8 mouse cellular contexts compared by ENCODE assay signal in the genomic region with DNA sequence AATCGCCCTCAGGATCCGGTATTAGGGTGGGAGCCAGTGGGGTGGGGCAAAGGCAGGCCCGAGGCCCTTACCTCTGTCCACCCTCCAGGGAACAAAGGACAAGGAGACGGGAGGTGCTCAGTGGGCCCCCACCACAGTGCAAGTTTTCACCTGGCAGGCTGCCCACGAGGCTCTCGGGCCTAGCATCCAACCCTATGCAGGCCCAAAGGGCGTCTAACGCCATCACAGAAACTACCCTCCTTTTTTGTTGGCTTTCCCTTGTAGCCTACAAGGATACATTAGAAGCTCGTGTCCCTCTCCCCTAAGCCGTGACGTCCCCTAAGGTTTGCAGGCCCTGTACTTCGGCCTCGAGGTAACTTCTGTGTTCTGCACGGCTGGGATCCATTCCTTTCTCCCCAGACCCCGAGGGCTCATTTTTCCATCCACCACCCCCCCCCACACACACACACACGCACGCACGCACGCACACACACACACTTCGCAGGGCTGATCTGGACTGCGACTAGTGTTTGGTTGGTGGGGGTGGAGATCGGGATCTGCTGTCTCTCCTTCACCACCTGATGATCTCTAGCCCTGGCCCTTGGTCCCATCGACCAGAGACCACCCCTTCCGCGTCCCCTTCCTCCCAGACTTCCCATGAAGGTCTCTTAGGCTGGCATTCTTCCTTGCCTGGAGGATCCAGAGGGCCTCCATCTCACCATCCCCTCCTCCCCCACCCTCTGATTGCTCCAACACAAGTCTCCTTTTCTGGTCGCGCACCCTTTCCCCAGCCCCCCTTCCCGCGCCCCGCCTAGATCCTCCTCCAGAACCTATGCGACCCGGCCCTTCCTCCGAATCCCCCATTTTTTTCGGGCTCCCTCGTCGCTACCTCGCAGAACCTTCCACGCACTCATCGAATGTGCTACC. TPM values are rescaled to one million over a fixed set of nuclear protein-coding genes. Genes with fewer than 3 reads are reported as not detected.
DNase-seq lines count a peak whose midpoint lies in the region; ATAC-seq and TF ChIP-seq lines count a peak whose summit lies in the region.

No protein-coding gene starts in this region.

- TF ChIP-seq CTCF in C2C12 (IDR thresholded peaks at IDR 0.05; ENCODE audit: control insufficient read depth, insufficient read depth, insufficient read length): no peak

- peak overlapping the region; percentile 88 for H3K4me3 ChIP-seq in C2C12 (ENCODE audit: insufficient read depth, poor library complexity, severe bottlenecking)
- peak overlapping the region; percentile 80 for H3K4me3 ChIP-seq in liver, embryonic 12.5 days
- peak overlapping the region; percentile 79 for H3K4me3 ChIP-seq in neural tube, embryonic 12.5 days

- no peaks in the 10 kb centered on the region for H3K9me3 ChIP-seq in liver, embryonic 12.5 days (replicated peaks)
- no peaks in the 10 kb centered on the region for H3K9me3 ChIP-seq in neural tube, embryonic 12.5 days

- peak overlapping the region; percentile 77 for H3ac ChIP-seq in C2C12 (ENCODE audit: control insufficient read depth, insufficient read length, low read depth)

- H3K79me3 ChIP-seq in C2C12 (ENCODE audit: low read depth): peaks cover 52% of the 10 kb centered on the region

- intact Hi-C loops in gastrocnemius, postnatal 36 days (cut with DNase I): no loop called here

- ATAC-seq in liver, embryonic 12.5 days: peak; percentile 25; the same call in 1 of the 2 replicates
- ATAC-seq in neural tube, embryonic 12.5 days (ENCODE audit: low FRiP score, low read depth): peak; percentile 68
- ATAC-seq in erythroid progenitor cell, adult 5-6 weeks (replicated peaks; ENCODE audit: low FRiP score, poor library complexity, severe bottlenecking): no peak

- H3K4me2 ChIP-seq in liver, embryonic 12.5 days: peak overlapping the region; percentile 77
- peak overlapping the region; percentile 71 for H3K4me2 ChIP-seq in neural tube, embryonic 12.5 days (replicated peaks)

- WGBS in liver, embryonic 12.5 days (ENCODE audit: insufficient replicate concordance): under 1% methylated on average over 39 of the region's 39 CpGs
- whole genome bisulfite sequencing in neural tube, embryonic 12.5 days: 1% methylated on average over 39 of the region's 39 CpGs

- H3K36me3 ChIP-seq in C2C12 (ENCODE audit: control insufficient read depth, insufficient read depth): peaks cover 42% of the 10 kb centered on the region
- H3K36me3 ChIP-seq in liver, embryonic 12.5 days: peaks cover 41% of the 10 kb centered on the region
- peaks cover 35% of the 10 kb centered on the region for H3K36me3 ChIP-seq in neural tube, embryonic 12.5 days

- H3K27me3 ChIP-seq in C2C12 (ENCODE audit: control insufficient read depth, insufficient read depth, insufficient read length): no peaks in the 10 kb centered on the region
- 0 out of 2 replicates have a peak, but pooled peaks cover 4% of the 10 kb centered on the region for H3K27me3 ChIP-seq in liver, embryonic 12.5 days (replicated peaks)
- H3K27me3 ChIP-seq in neural tube, embryonic 12.5 days (replicated peaks): no peaks in the 10 kb centered on the region

- peaks cover 70% of the 10 kb centered on the region for H3K79me2 ChIP-seq in C2C12 (ENCODE audit: control insufficient read depth, insufficient read depth)

- DNase-seq in NIH3T3 (ENCODE audit: low read depth): peak; percentile 71
- DNase-seq in cerebellum, postnatal 10 days: peak; percentile 67 to 76
- DNase-seq in gastrocnemius, postnatal 36 days: peak; percentile 35 to 50
- peak; percentile 64 for DNase-seq in kidney, adult 11 months

- H3K27ac ChIP-seq in liver, embryonic 12.5 days: peak overlapping the region; percentile 87
- peak overlapping the region; percentile 59; the same call in 1 of the 2 replicates for H3K27ac ChIP-seq in neural tube, embryonic 12.5 days

- H3K9ac ChIP-seq in liver, embryonic 12.5 days: peak overlapping the region; percentile 94
- peak overlapping the region; percentile 87 for H3K9ac ChIP-seq in neural tube, embryonic 12.5 days

- H3K4me1 ChIP-seq in liver, embryonic 12.5 days: peaks cover 53% of the 10 kb centered on the region
- peaks cover 15% of the 10 kb centered on the region for H3K4me1 ChIP-seq in neural tube, embryonic 12.5 days

TF ChIP-seq in C2C12, 6 proteins besides CTCF, POLR2A, EP300 and RAD21:
- TF ChIP-seq MAX (IDR thresholded peaks at IDR 0.05) (no peak), FOSL1 (IDR thresholded peaks at IDR 0.05; ENCODE audit: insufficient read depth, low read length, poor library complexity, severe bottlenecking) (no peak), USF1 (IDR thresholded peaks at IDR 0.05; ENCODE audit: low read depth) (no peak), CEBPB (IDR thresholded peaks at IDR 0.05; ENCODE audit: low read depth) (no peak)

RNA-seq across cellular contexts. Expression of a gene that starts 2.3 kb away (rescaled TPM):
- 21.0 TPM for polyA plus RNA-seq in C2C12 (2012; fragmentation: generic; extraction: Trizol)
- 100 to 1,000 TPM; 121 to 774 TPM for total RNA-seq in gastrocnemius, postnatal 36 days (2021)
- polyA plus RNA-seq in liver, embryonic 12.5 days (2016; fragmentation: Nextera tagmentation; extraction: Ambion mirVana): 10.8 and 11.5 TPM in 2 replicates
- polyA plus RNA-seq in neural tube, embryonic 12.5 days (2016; fragmentation: Nextera tagmentation; extraction: Ambion mirVana): 44.2 and 62.0 TPM in 2 replicates
- total RNA-seq in erythroid progenitor cell, adult 5-6 weeks (2015; ENCODE audit: low replicate concordance): not detected in 2 replicates
- total RNA-seq in erythroid progenitor cell, adult 5-6 weeks (2017; ENCODE audit: low replicate concordance): not detected in 2 replicates

RNA-seq across cellular contexts. Expression of a gene that starts 10.9 kb away (rescaled TPM):
- 160 TPM for polyA plus RNA-seq in C2C12 (2012; fragmentation: generic; extraction: Trizol)
- 10 to 100 TPM; 54.4 to 63.2 TPM for total RNA-seq in gastrocnemius, postnatal 36 days (2021)
- 145 and 151 TPM in 2 replicates for polyA plus RNA-seq in liver, embryonic 12.5 days (2016; fragmentation: Nextera tagmentation; extraction: Ambion mirVana)
- polyA plus RNA-seq in neural tube, embryonic 12.5 days (2016; fragmentation: Nextera tagmentation; extraction: Ambion mirVana): 419 and 436 TPM in 2 replicates
- total RNA-seq in erythroid progenitor cell, adult 5-6 weeks (2015; ENCODE audit: low replicate concordance): 55.1 and 59.1 TPM in 2 replicates
- 48.8 and 49.1 TPM in 2 replicates for total RNA-seq in erythroid progenitor cell, adult 5-6 weeks (2017; ENCODE audit: low replicate concordance)

RNA-seq across cellular contexts. Expression of a gene that starts 11.8 kb away (rescaled TPM):
- 0.14 TPM for polyA plus RNA-seq in C2C12 (2012; fragmentation: generic; extraction: Trizol)
- total RNA-seq in gastrocnemius, postnatal 36 days (2021): 1 to 10 TPM; 6.0 to 8.1 TPM
- 0.04 and 0.18 TPM in 2 replicates for polyA plus RNA-seq in liver, embryonic 12.5 days (2016; fragmentation: Nextera tagmentation; extraction: Ambion mirVana)
- 1.6 and 1.9 TPM in 2 replicates for polyA plus RNA-seq in neural tube, embryonic 12.5 days (2016; fragmentation: Nextera tagmentation; extraction: Ambion mirVana)
- total RNA-seq in erythroid progenitor cell, adult 5-6 weeks (2015; ENCODE audit: low replicate concordance): not detected in 2 replicates
- not detected in 2 replicates for total RNA-seq in erythroid progenitor cell, adult 5-6 weeks (2017; ENCODE audit: low replicate concordance)

RNA-seq across cellular contexts. Expression of a gene that starts 37.4 kb away (rescaled TPM):
- 0.25 TPM for polyA plus RNA-seq in C2C12 (2012; fragmentation: generic; extraction: Trizol)
- 10 to 100 TPM; 15.6 to 17.7 TPM for total RNA-seq in gastrocnemius, postnatal 36 days (2021)
- polyA plus RNA-seq in liver, embryonic 12.5 days (2016; fragmentation: Nextera tagmentation; extraction: Ambion mirVana): 27.4 and 28.0 TPM in 2 replicates
- polyA plus RNA-seq in neural tube, embryonic 12.5 days (2016; fragmentation: Nextera tagmentation; extraction: Ambion mirVana): 26.0 and 27.3 TPM in 2 replicates
- 27.2 TPM in 1 of 2 replicates, not detected in the other for total RNA-seq in erythroid progenitor cell, adult 5-6 weeks (2015; ENCODE audit: low replicate concordance)
- 0.64 TPM in 1 of 2 replicates, not detected in the other for total RNA-seq in erythroid progenitor cell, adult 5-6 weeks (2017; ENCODE audit: low replicate concordance)

RNA-seq across cellular contexts. Expression of a gene that starts 45.3 kb away (rescaled TPM):
- polyA plus RNA-seq in C2C12 (2012; fragmentation: generic; extraction: Trizol): 4.5 TPM
- total RNA-seq in gastrocnemius, postnatal 36 days (2021): 1 to 10 TPM; 6.8 to 8.6 TPM
- polyA plus RNA-seq in liver, embryonic 12.5 days (2016; fragmentation: Nextera tagmentation; extraction: Ambion mirVana): 9.9 and 10.0 TPM in 2 replicates
- 12.4 and 13.9 TPM in 2 replicates for polyA plus RNA-seq in neural tube, embryonic 12.5 days (2016; fragmentation: Nextera tagmentation; extraction: Ambion mirVana)
- 2.1 and 7.2 TPM in 2 replicates for total RNA-seq in erythroid progenitor cell, adult 5-6 weeks (2015; ENCODE audit: low replicate concordance)
- 3.1 and 4.4 TPM in 2 replicates for total RNA-seq in erythroid progenitor cell, adult 5-6 weeks (2017; ENCODE audit: low replicate concordance)
